ENCODE assay signal across 13 mouse cellular contexts in the genomic region with DNA sequence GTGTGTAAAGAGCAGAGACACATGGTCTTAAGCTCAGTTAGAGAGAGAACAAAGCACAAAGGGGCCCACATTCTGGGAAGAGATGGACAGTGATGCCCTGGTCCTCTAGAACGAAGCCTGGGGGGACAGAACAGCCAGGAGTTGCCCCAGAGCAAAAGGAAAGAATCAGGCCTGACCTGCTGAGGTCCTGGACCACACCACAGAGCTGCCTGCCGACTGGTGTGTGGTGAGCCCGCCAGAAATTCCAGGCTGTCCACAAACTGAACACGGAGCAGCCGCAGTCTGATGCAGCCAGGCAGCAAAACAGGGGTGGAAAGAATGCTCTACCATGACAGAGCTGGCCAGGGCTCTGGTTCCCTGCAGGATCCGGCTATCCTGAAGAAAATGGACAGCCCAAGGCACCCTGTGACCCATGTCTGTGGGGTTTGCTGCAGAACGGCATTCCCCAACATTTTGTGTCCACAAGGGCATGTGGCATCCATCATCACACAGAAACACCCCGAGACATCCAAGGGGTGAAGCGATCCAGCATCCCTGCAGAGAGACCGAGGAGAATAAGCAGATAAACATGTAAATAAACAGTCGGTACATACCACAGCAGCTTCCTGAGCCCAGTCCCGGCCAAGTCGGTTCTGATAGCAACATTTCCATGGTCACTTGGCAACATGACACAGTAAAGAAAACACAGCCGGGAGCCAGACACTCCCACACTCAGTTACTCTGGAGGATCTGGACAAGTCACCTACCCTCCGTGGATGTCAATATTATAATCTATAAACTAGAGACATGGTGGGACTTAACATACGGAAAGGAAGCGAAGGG.
DNase-seq lines count a peak whose midpoint lies in the region; ATAC-seq and TF ChIP-seq lines count a peak whose summit lies in the region.
"Had no signal": no experiment of that assay in that cellular context is flagged by ENCODE, and none has a peak within 500 bp of the region (broad histone marks: within the 10 kb centered on the region; RNA-seq: fewer than 3 reads in every experiment).

No protein-coding gene starts in this region.

- no peaks in the 10 kb centered on the region for H3K27me3 ChIP-seq in liver, embryonic 16.5 days (ENCODE audit: control insufficient read depth, insufficient read depth, low read depth, low read length)
- H3K27me3 ChIP-seq in heart, embryonic 10.5 days (ENCODE audit: insufficient read depth, poor library complexity, severe bottlenecking), result no peaks in the 10 kb centered on the region
- H3K27me3 ChIP-seq in stomach, postnatal 0 days (ENCODE audit: control insufficient read depth, insufficient read depth, low read length), result no peaks in the 10 kb centered on the region
- H3K27me3 ChIP-seq: forebrain, embryonic 15.5 days had no signal

- H3K27ac ChIP-seq in liver, embryonic 16.5 days (ENCODE audit: low read length), result no peak overlapping the region
- 0 out of 2 replicates have a peak overlapping the region, but pooled peaks have one; percentile 13 for H3K27ac ChIP-seq in heart, embryonic 10.5 days
- H3K27ac ChIP-seq in stomach, postnatal 0 days (replicated peaks), result no peak overlapping the region
- H3K27ac ChIP-seq: forebrain, embryonic 15.5 days had no signal

- no peaks in the 10 kb centered on the region for H3K36me3 ChIP-seq in liver, embryonic 16.5 days (ENCODE audit: control insufficient read depth, insufficient read depth)
- H3K36me3 ChIP-seq in heart, embryonic 10.5 days, result no peaks in the 10 kb centered on the region
- no peaks in the 10 kb centered on the region for H3K36me3 ChIP-seq in stomach, postnatal 0 days (ENCODE audit: control insufficient read depth, insufficient read depth, low read length)
- H3K36me3 ChIP-seq: forebrain, embryonic 15.5 days had no signal

- DNase-seq in liver, result no peak
- no peak for DNase-seq in heart, embryonic 10.5 days (ENCODE audit: low spot score)
- DNase-seq in lung, adult 18-20 months, result peak; percentile 8 to 41
- no peak for DNase-seq in stomach, postnatal 0 days (ENCODE audit: low spot score)
- no peak for DNase-seq in ovary, postnatal 36 days (ENCODE audit: low spot score)
- no peak for DNase-seq in left cerebral cortex, postnatal 36 days (ENCODE audit: low spot score in 2 of 2)
- DNase-seq: cerebellum, postnatal 10 days; gastrocnemius, postnatal 25 days; retina, postnatal 1 day had no signal

- 56% methylated on average over 17 of the region's 17 CpGs for WGBS in liver, embryonic 16.5 days (ENCODE audit: insufficient replicate concordance)
- WGBS in heart, embryonic 10.5 days, result 58% methylated on average over 17 of the region's 17 CpGs
- 36% methylated on average over 17 of the region's 17 CpGs for WGBS in stomach, postnatal 0 days

- no peak overlapping the region for H3K4me3 ChIP-seq in liver, embryonic 16.5 days (ENCODE audit: low read depth, low read length)
- H3K4me3 ChIP-seq in heart, embryonic 10.5 days, result no peak overlapping the region
- H3K4me3 ChIP-seq in stomach, postnatal 0 days (ENCODE audit: low read depth, low read length), result no peak overlapping the region
- H3K4me3 ChIP-seq: forebrain, embryonic 15.5 days; megakaryocyte, embryonic 14.5 days had no signal

- 0 out of 2 replicates have a peak, but pooled peaks have one; percentile 11 for ATAC-seq in liver, embryonic 16.5 days (ENCODE audit: low read depth)
- ATAC-seq in stomach, postnatal 0 days (ENCODE audit: low FRiP score, low TSS enrichment), result 0 out of 2 replicates have a peak, but pooled peaks have one; percentile 18
- ATAC-seq: activated CD4-positive, CD25-positive, alpha-beta regulatory T cell, adult 4 months; forebrain, embryonic 15.5 days had no signal

- H3K9me3 ChIP-seq in liver, embryonic 16.5 days (replicated peaks; ENCODE audit: control insufficient read depth, low read length), result no peaks in the 10 kb centered on the region
- no peaks in the 10 kb centered on the region; the same call in 1 of the 2 replicates for H3K9me3 ChIP-seq in heart, embryonic 10.5 days
- H3K9me3 ChIP-seq in stomach, postnatal 0 days (ENCODE audit: control insufficient read depth, low read length), result no peaks in the 10 kb centered on the region
- H3K9me3 ChIP-seq: forebrain, embryonic 15.5 days had no signal

- intact Hi-C loops in left cerebral cortex, postnatal 36 days (cut with DNase I), result no loop called here

- H3K9ac ChIP-seq in liver, embryonic 16.5 days (ENCODE audit: low read depth, low read length), result no peak overlapping the region
- no peak overlapping the region for H3K9ac ChIP-seq in stomach, postnatal 0 days (ENCODE audit: low read length)
- H3K9ac ChIP-seq: forebrain, embryonic 15.5 days had no signal

- no peak overlapping the region for H3K4me2 ChIP-seq in liver, embryonic 16.5 days (ENCODE audit: low read depth, low read length)
- no peak overlapping the region for H3K4me2 ChIP-seq in stomach, postnatal 0 days (replicated peaks; ENCODE audit: low read depth)
- H3K4me2 ChIP-seq: forebrain, embryonic 15.5 days had no signal

- TF ChIP-seq CTCF in stomach, postnatal 0 days (IDR thresholded peaks at IDR 0.05; ENCODE audit: low read depth), result no peak

- TF ChIP-seq EP300 in stomach, postnatal 0 days (optimal IDR thresholded peaks at IDR 0.05), result no peak

- H3K4me1 ChIP-seq in liver, embryonic 16.5 days (ENCODE audit: control insufficient read depth, low read depth, low read length), result no peaks in the 10 kb centered on the region
- H3K4me1 ChIP-seq in heart, embryonic 10.5 days, result peaks cover 5% of the 10 kb centered on the region; the same call in 1 of the 2 replicates
- no peaks in the 10 kb centered on the region for H3K4me1 ChIP-seq in stomach, postnatal 0 days (replicated peaks; ENCODE audit: control insufficient read depth, insufficient read depth)
- H3K4me1 ChIP-seq: forebrain, embryonic 15.5 days had no signal

Comparison
In these comparisons a context has a peak if more than half of its experiments do, and no peak if none do; other contexts are left out.
1. DNase-seq: peak in lung, adult 18-20 months (2 of 2); none in liver (single experiment), heart, embryonic 10.5 days (single experiment), stomach, postnatal 0 days (single experiment), ovary, postnatal 36 days (single experiment) and left cerebral cortex, postnatal 36 days (0 of 2).